Mouse (Mus musculus): ENCODE data around the gene Daxx.
A peak's percentile ranks its signal among the peaks of the same experiment; 100 is the strongest.
"Not testable (repeated sequence)": the region's sequence is repeated elsewhere in the genome, so short reads cannot be mapped to it uniquely, and the experiment has no call there.

Gene Daxx

GRCm38 (mm10) chr17:33948090-33948904 lies 39.1 kb downstream of the Daxx start:
- DNase-seq, result no peak

GRCm38 (mm10) chr17:33948905-33949537 lies 39.8 kb downstream of the Daxx start:
- no peak for DNase-seq

- DNase-seq, result no peak
Observed at GRCm38 (mm10) chr17:33950131-33950625, 41.0 kb downstream of the Daxx start.

GRCm38 (mm10) chr17:33951021-33951946 lies 42.1 kb downstream of the Daxx start, which contains the start of gene B3galt4:
Gene B3galt4 (minus strand): TSS chr17:33951488.
- peak; percentile 87 for DNase-seq

- DNase-seq, result not testable (repeated sequence)
Observed at GRCm38 (mm10) chr17:33952015-33952414, 42.8 kb downstream of the Daxx start.

- no peak for DNase-seq
Observed at GRCm38 (mm10) chr17:33952879-33953278, 43.7 kb downstream of the Daxx start.

- no peak for DNase-seq
Observed at GRCm38 (mm10) chr17:33953310-33953709, 44.1 kb downstream of the Daxx start.

- DNase-seq, result no peak
Observed at GRCm38 (mm10) chr17:33953961-33954565, 44.8 kb downstream of the Daxx start.

GRCm38 (mm10) chr17:33954646-33955554 lies 45.7 kb downstream of the Daxx start:
- no peak for DNase-seq

GRCm38 (mm10) chr17:33955555-33956214 lies 46.5 kb downstream of the Daxx start, which contains the start of the genes Vps52 and Rps18:
Gene Vps52 (plus strand): TSS chr17:33955812.
Gene Rps18 (minus strand): TSS chr17:33956001.
- DNase-seq, result peak; percentile 87

GRCm38 (mm10) chr17:33956336-33956735 lies 47.1 kb downstream of the Daxx start:
- DNase-seq, result no peak

GRCm38 (mm10) chr17:33957493-33957892 lies 48.3 kb downstream of the Daxx start:
- DNase-seq, result no peak

GRCm38 (mm10) chr17:33958451-33958850 lies 49.2 kb downstream of the Daxx start:
- DNase-seq, result no peak

GRCm38 (mm10) chr17:33959135-33959534 lies 49.9 kb downstream of the Daxx start:
- no peak for DNase-seq

- DNase-seq, result no peak
Observed at GRCm38 (mm10) chr17:33959948-33960347, 50.7 kb downstream of the Daxx start.

- no peak for DNase-seq
Observed at GRCm38 (mm10) chr17:33962876-33963275, 53.7 kb downstream of the Daxx start.

Data from right cerebral cortex, postnatal 14 days (tissue).